Mouse (Mus musculus) R1 (cell line): ENCODE measurements at regions not wholly inside any gene's neighbourhood (a gene's known extent, or its start where the extent isn't known, plus 50 kb on each side); places are given as distances from the start of the nearest gene placed in this dataset.

Source experiments
- DNase-seq: peaks from one replicate; pipeline ENCODE4 v3.0.0-alpha.2; 2018; ENCODE audit warnings: low read depth, low spot score

DNA sequence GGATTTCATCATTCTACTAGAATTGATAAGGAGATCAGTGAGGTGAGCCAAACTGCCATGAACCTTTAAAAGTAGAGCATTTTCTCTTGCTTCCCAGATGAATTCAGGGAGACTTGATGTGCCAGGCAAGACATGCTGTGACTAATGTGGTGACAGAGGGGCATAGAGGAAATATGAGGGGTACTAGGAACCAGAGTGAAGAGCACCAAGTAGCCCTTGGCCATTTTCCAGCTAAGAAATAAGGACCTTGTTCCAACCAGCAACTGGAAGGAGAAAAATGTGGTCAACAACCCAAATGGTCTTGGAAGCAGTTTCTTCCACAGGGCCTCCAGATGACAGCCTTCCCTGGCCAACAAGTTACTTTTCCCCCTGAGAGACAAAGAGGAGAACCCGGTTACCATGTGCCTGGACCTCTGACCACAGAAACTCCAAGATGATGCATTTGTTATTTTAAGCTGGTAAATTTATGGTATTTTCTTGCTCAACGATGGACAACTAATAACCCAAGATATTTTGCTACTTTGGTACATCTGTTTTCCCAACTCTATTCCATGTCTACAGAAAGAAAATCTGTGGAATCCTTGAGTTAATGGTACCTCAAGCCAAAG, 351.8 kb downstream of the Osr1 start:
- DNase-seq = no peak

DNA sequence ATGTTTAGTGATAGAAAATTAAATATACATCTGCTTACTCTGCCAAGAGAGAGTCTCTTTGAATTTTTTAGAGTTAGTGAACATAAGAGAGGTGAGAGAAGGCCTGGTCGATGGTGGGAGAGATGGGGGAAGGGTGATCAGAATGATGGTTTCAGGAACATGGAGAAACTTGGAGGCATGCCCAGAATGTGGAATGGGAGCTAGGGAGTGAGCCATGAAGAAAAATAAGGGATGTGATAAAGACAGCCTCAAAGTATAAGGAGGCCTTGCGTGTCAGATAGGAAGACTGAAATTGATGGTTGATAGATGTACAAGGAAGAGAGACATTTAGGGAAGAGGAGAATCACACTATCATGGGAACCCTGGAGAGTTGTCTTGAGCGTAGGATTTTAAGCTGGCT, 354.6 kb downstream of the Osr1 start:
- DNase-seq = no peak

DNA sequence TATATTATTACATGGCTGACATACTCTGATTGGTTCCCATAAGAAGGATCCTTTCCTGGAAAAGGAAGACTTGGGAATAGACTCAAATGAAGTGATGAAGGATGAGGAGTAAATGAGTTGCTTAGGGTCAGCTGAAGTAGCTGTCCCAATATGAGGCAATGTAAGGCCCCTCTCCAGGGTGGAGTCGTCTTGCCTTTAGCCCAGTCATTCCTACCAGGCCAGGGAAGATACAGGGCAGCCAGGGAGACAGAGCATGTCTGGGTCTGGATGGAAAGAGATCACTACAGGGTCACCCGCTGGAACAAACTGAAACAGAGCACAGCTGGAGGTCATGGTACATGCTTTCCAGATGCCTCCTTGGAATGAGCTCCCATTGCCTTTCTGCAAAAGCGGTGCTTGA, 364.2 kb downstream of the Osr1 start:
- DNase-seq = no peak

DNA sequence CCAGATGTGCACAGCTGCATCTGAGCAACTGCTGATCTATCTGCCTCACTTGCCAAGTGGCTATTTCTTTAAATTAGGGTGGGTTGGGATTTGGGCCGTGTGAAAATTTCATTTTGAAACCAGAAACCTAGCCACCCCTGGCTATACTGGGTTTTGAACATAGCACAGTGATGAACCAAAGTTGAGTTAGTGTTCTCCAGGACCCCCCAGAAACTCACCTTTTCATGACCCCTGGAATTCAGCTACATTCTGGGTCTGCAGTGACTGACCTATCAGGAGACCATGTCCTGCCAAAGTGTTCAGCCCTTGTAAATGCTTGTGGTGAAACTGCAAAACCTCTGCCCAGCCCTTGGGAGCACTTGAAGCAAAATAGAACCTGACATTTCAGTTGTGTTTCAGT, 371.4 kb downstream of the Osr1 start:
- no peak for DNase-seq

DNA sequence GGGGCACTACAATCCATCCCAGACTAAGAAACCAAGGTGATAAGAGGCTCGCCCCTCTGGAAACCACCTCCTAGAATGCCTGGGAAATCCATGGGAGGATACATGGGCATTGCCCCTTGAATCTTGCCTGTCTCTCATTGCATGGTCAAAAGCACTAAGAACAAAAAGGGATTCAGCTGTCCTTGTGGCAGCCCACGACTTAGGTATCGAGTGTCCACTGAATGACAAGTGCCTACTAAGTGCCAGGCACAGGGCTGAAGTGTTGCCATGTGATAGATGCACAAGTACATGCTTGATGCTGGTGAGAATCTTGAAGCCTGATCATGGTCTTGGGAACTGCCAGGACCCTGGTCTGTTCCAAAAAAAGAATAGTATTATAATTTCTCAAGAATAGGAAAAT, 371.9 kb downstream of the Osr1 start:
- no peak for DNase-seq

DNA sequence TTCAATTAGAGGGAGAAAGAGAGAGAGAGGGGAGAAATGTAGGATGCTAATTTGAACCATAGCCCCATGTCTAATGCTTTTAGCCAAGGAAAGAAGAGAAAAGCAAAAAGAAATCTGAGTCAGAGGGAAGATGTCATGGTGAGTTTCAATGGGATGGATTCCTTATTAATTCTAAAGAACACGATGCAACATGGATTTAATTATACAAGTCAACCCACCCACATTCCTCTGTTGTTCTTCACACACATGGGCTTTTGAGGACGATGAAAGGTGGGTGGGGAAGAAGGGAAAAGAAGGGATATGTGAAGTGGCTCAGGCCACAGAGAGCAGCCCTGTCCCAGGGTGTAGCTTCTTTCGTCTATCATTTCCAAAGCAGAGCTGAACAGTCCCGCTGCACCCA, 378.9 kb downstream of the Osr1 start:
- DNase-seq = no peak

DNA sequence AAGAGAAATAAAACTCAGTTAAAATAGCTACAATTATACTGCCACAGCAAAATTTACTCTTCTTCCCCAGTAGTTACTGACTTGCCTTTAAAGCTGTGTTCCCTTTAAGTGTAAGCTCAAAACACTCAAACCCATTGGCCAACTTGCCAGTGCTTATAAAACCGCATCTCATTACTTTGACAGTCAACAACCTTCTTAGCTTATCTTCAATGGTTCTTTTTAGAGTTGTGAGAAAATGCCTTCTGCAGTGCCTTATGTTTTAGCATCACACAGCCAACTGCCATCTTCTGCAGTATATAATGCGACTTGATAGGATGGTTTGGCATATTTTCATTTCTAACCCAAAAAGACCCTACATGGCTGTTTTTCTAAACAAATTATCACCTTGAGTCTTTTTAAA, 382.5 kb downstream of the Osr1 start:
- no peak for DNase-seq

DNA sequence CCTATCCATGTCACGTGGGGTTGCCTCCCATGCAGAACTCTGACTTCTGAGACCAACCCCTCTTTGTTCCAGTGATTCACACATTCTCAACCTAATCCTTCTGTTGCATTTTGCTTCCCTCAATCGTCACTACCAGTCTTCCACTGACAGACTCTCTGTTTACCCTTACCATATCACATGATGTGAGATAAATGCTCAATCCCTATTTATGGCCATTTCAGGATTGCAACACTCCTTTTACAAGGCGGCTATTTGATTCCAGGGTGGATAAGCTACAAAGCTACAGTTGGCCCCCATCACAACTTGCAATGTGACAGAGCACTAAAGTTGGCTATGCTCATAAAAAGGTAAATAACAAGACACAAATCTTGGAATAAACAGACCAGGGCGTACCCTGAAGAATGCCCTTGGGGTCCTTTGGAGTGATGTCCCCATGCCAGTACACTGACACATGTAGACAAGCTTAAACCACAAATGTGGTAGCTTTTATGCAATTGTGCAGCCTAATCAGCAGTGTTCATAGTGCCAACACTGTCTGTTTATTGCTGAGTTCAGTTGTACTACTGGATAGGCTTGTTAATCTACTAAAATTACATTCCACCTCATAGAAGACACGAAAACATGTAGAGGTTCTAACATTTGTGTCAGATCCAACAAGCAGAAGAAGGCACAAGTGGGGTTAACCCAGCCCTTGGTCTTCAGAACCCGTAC, 384.4 kb downstream of the Osr1 start:
- no peak for DNase-seq

DNA sequence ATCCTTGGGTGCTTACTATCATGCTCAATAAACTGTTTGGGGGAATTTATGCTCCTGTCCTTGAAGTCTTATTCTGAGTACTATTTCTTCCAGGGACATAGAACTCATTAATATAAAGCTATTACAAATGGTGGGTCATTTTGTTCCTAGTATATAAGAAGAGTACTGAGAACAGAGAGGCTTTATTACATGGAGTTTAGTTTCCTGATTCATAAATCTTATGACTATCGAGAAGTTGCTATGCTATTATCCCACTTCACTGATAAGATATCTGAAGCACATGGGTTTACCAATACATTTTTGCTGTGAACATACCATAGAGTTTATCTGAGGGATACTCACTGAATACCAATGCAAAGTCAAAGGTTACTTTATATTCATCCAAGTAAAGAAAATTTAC, 399.5 kb downstream of the Osr1 start:
- no peak for DNase-seq

DNA sequence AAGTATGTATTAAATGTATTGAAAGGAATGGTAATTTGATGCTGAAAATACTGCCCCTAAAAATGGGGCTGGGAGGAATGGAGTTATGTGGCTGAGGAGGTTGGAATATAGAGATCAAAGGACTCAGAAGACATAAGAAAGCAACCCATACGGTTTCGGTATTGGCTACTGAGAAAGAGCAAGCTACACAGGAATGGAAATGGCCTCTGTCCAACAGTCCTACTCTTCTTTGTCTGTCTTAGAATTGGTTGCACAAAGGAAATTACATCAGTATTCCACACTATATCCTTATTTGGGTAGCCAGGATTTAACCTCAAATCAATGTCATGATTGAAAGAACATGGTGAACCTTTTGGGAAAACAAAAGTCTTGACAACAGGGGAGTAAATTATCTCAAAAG, 399.0 kb upstream of the Nt5c1b start:
- no peak for DNase-seq

DNA sequence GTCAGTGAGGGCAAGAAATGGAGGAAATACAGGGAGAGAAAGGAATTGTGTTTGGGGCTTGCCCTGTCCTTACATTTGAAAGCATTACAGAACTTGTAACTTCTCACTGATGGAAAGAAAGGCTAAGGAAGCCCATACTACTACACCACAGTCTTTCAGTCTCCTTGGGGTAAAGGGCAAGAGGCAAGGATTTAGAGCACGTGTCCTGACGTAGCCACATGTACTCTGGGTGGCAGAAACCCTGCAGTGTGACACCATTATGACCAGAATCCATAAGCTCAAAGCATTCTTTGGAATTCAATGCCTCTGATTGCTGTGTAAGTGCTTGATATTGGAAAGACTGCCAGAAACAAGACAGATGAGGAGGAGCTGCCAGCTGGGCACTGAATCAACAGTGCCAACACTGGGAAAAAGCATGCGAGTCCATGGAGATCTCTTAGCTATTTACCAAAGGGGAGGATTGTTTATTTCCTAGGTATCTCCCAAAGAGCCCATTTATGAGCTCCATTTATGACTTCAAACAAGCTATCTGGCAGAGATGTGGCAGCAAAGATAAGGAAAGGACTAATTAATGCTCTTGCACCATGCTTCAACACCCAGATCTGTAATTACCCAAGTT, 391.2 kb upstream of the Nt5c1b start:
- no peak for DNase-seq

DNA sequence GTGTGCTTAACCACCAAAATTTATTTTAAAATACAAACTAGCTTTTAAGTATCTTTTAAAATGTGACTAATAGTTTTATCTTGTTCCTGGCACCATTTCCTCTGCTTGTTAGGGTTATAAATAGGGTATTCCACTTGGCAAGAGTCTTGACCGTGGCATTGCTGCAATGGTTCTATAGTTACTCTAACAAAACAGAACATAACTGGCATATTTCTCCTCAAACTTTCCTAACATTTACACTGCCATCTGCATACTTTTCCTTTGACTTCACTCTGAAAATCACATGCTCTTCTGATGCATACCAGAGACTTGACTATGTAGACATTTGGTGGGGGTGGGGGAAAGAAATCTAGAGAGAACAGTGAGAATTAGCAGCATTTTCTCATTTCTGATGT, 390.7 kb upstream of the Nt5c1b start:
- DNase-seq = no peak

DNA sequence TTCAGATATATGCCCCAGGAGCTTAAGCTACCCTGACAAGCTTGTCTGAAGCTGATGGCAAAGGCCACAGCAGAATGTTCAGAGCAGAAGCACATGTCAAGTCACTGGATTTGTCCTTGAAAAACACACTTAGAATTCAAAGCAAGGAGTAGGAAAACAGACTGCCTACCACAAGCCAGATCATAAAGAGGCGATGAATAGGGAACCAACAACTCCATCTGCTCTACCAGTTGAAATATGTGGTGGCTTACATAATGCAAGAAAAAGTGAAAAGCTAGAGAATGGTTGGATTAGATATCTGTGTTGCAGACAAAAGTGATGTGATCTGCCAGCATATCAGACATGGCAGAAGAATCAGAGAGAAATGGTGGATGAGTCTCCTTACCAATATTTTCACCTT, 378.5 kb upstream of the Nt5c1b start:
- no peak for DNase-seq

DNA sequence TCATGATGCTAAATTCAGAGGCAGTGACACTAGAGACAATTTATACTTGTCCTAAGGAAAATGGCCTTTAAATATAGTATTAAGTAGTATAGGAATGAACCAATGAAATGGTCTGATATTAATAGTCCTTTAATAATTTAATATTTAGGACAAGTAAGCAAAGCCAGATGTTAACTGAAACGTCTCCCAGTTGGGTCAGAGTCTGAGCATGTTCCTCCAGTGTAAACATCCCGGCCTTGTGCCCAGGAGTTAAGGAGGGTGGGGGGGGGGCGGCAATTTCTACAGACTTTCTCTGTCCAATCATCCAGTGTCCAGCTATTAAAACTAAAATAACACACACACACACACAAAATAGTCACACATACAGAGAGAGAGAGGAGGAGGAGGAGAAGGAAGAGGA, 374.1 kb upstream of the Nt5c1b start:
- DNase-seq = no peak

DNA sequence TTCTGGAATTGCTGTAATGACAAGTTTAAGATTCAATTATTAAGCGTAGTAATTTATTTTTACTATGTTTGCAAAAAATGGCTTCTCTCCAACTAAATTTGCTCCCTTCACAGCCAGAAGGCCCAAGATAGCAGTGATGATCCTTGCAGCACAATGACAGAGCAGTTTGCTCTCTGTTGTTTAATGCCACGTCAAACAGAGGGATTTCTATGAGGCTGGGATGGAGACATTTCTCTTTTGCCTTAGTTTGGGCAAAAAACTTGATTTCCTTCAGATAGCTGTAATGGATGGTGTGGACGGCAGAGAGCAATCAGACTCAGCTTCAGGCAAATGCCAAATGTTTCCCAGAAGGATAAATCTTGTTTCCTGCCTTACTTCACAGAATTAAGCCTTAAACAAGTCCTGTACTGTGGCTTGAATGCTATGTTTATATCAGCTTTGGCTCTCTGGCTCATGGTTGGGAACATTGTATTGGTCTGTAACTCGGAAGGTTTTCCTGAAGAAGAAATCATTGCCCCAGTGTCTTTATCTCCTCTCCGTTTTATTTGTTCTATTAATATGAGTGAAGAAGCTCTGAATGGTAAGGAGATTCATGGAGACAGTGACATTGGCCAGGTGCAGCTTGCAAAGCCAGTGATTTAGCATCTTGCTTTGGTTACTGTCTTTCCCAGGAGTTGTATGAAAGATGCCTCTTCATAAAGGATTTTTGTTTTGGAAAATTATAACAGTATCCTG, 373.2 kb upstream of the Nt5c1b start:
- DNase-seq = no peak

DNA sequence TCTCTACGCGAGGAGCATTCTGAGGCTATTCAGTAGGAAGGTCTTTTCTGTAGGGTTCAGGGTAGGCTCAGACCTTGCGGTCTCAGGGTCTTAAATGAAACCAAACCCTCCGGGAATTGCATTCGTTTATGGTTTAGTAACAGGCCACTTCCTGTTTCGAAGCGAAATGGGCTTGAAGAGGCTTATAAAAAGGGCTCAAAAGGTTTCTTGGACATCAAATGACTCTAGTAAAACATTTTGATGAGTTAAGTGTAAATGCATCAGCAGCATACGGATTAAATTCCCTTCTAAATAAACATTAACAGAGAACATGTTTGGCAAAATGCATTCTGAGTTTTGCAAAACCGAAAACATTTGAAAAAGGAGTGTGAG, 372.6 kb upstream of the Nt5c1b start:
- no peak for DNase-seq

DNA sequence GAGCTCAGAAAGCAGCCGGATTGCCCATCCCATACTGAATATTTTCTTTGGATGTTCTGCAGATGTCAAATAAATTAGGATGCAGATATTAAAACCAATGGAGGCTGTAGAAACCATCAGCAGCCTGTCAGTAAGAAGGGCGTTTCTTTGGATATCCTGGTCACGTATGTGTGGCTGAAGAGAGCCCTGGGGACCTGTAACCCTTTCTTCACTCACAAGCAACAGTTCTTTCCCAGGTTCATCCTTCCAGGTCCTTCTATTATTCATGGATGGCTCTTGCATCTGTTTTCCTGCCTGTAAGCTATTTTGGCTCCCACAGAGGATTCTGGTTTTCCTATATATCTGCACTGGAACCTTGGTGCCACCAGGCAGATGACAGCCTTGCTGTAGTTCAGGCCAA, 372.2 kb upstream of the Nt5c1b start:
- DNase-seq = no peak

DNA sequence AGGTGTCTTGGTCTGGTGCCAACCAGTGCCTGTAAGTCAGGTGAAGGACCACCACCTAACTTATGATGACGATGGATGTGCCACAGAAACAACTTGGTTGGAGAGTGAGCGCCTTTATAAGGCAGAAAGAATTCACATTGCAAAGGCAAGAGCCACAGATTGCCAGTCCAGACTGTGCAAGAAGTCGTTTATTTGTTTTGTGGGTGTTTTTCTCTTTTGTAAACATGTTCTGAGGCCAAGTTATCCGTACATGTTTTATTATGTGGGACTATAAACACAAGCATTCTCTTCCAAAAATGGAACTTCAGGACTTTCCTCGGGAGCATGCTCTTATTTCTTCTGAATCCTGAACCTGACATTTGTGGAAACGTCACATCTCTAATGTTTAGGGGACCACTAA, 369.8 kb upstream of the Nt5c1b start:
- DNase-seq = no peak

DNA sequence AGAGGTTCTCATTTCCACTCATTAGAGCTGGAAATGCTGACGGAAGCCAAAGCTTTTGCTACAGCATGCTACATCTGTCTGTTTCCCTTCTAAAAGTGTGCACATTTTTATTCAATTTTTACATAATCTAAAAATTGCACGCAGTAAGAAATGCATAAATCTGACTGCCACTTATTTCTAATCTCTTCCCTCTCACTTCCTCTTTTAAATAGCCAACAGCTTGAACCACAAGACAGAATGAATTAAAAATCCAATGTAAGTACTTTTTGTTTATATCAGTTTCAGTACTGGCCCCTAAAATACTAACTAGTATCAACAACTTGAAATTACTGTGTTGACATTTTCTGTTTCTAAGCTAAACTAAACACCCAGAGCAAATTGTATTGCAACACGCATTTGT, 361.3 kb upstream of the Nt5c1b start:
- DNase-seq = no peak

DNA sequence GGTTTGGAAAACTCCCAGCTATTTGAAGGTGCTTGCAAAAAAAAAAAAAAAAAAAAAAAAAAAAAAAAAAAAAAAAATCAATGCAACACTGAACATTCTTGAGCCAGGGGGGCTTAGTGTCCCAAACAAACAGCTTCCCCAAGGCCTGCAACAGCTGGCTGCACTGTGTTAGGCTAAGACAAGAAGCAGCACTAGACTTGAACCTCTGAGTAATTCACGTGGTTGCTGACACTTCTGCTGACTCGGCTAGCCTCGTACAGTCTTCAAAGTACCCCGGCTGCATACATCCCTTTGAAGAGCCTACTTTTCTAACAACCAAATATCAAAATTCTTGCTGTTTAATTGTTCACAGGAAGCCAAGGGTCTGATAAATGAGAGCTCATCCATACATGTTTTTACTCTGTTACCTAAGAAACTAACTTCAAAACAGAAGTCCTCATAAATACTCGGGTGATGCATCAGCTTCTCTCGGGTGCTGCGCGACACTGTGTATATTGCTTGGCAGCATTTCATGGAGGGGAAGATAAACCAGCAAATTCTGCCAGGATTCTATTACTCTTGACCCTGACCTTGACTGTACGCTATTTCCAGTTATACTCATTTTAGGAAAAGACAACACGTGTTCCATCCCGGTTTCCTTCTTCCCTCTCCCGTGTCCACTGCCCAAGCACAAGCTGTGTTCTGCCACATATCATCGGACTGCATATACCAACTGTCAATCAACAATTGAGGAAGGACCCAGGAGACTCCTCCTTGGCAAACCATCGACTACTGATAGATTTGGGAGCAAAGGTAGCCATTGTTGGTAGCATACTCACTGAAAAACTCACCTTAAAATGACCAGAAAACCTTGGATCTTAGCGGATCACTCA, 352.8 kb upstream of the Nt5c1b start:
- no peak for DNase-seq

DNA sequence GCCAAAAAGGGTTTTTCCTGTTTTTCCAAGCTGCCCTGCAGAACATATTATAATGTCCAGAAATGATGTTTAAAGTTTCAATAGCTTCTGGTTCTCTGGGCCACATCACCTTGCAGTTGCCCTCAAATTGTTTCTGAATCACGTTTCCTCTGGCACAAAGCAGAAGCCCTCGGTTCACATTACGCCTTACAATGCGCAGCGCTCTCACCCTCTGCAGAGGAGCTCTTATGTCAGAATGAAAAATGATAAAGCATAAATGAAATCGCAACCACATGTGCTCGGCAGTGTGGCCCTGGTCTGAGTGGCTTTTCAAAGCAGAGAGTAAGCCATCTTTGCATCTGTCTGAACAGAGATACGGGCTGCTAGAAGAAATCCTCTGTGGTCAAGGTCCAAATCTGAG, 334.3 kb upstream of the Nt5c1b start:
- DNase-seq = no peak

DNA sequence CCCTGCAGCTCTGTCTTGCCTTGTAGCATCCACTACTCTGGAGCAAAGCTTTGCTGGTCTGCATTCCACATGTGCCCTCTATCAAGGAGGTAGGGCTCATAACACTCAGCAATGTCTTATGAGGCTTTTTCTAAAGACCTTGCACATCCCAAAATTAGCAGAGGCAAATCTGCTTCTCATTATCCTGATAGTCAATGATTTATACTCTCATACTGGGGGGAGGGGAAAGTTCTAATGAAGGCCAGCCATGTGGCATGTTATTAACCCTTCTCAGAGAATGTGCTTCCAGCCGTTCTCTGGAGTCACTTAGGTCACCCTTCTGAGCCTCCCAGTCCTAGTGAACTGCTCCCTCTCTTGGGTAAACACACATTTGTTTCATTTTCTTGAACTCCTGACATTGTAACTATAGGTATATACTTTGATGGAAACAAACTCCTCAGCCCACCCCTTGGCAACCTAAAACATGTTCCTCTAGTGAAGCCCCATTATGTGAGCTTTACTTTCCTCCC, 307.7 kb upstream of the Nt5c1b start:
- DNase-seq = no peak
